Mouse (Mus musculus) lung, postnatal 0 days (tissue): ENCODE data around the gene Ktn1.

Source experiments
- CTCF ChIP-seq: IDR thresholded peaks from 2 replicates; pipeline ENCODE4 v1.5.1; 2016; ENCODE audit warnings: antibody characterized with exemption, mild to moderate bottlenecking
- EP300 ChIP-seq: IDR thresholded peaks from 2 replicates; pipeline ENCODE4 v1.6.1; 2016; ENCODE audit warnings: antibody characterized with exemption, mild to moderate bottlenecking, control low read depth

- TF ChIP-seq CTCF (no peak), EP300 (no peak)
Measured at GRCm38 (mm10) chr14:47786112-47786511, 137.9 kb downstream of the Ktn1 start.
